Mouse (Mus musculus): ENCODE data around the gene Celf2. TPM values are rescaled to one million over a fixed set of nuclear protein-coding genes. Genes with fewer than 3 reads are reported as not detected.

Gene Celf2
- polyA plus RNA-seq, 1 experiment from 2014 or later: 12.3 TPM

DNA sequence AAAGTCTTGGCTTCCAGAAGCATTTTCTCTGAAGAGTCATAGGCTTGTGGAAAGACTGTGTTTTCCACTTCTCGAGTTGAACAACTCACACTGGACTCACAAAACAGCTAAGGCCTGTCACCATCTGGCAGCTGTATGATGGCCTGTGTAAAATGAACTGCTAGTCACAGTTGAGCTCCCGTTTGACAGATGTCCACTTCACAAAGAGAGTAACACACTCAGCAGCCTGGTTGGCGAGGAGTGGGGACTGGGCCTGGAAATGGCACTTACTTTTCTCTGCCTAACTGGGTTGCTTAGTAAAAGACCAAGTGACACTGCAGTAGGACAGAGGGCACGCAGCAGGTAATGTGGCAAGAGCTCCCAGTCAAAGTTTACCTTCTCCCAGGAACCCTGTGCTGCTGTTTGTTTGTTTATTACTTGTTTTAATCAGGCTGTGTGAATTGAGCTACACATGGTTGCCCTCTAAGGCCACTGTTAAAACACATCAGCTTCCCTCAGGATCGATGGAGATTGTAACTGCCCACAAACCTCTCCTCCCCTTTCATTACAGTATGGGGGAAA, 801.3 kb downstream of the Celf2 start:
- Histone ChIP-seq H3K4me1 (ENCODE audit: control insufficient read depth, insufficient read depth, low read length) (peaks cover 4% of the 10 kb centered on the region; the same call in 1 of the 2 replicates), H3K9ac (ENCODE audit: low read depth, low read length) (no peak overlapping the region), H3K36me3 (ENCODE audit: control insufficient read depth, insufficient read depth, low read length) (no peaks in the 10 kb centered on the region), H3K9me3 (ENCODE audit: control insufficient read depth, low read length) (no peaks in the 10 kb centered on the region), H3K27me3 (ENCODE audit: control insufficient read depth, insufficient read depth, low read length) (no peaks in the 10 kb centered on the region), H3K4me3 (ENCODE audit: low read length) (no peak overlapping the region), H3K4me2 (replicated peaks; ENCODE audit: low read depth, low read length) (no peak overlapping the region), H3K27ac (ENCODE audit: low read depth, low read length) (no peak overlapping the region)
- ATAC-seq (ENCODE audit: low FRiP score, low TSS enrichment): no peak
- WGBS: 38% methylated on average over 5 of the region's 5 CpGs

GRCm38 (mm10) chr2:6707276-6707675, 802.1 kb downstream of the Celf2 start:
- no peak overlapping the region for H3K27ac ChIP-seq (ENCODE audit: low read depth, low read length)
- 7% methylated on average over 2 of the region's 2 CpGs for WGBS

GRCm38 (mm10) chr2:6705929-6706739, 803.2 kb downstream of the Celf2 start:
- no peak for ATAC-seq (ENCODE audit: low FRiP score, low TSS enrichment)
- no peak overlapping the region for H3K27ac ChIP-seq (ENCODE audit: low read depth, low read length)
- no peaks in the 10 kb centered on the region for H3K9me3 ChIP-seq (ENCODE audit: control insufficient read depth, low read length)
- no peaks in the 10 kb centered on the region for H3K27me3 ChIP-seq (ENCODE audit: control insufficient read depth, insufficient read depth, low read length)
- 79% methylated on average over 11 of the region's 11 CpGs for WGBS
- H3K4me2 ChIP-seq (replicated peaks; ENCODE audit: low read depth, low read length): no peak overlapping the region
- no peaks in the 10 kb centered on the region for H3K36me3 ChIP-seq (ENCODE audit: control insufficient read depth, insufficient read depth, low read length)
- no peak overlapping the region for H3K4me3 ChIP-seq (ENCODE audit: low read length)
- no peak overlapping the region for H3K9ac ChIP-seq (ENCODE audit: low read depth, low read length)
- peaks cover 4% of the 10 kb centered on the region; the same call in 1 of the 2 replicates for H3K4me1 ChIP-seq (ENCODE audit: control insufficient read depth, insufficient read depth, low read length)

More at GRCm38 (mm10) chr2:6707276-6707675, 802.1 kb downstream of the Celf2 start:
- H3K9ac ChIP-seq (ENCODE audit: low read depth, low read length): no peak overlapping the region
- no peaks in the 10 kb centered on the region for H3K36me3 ChIP-seq (ENCODE audit: control insufficient read depth, insufficient read depth, low read length)
- H3K4me2 ChIP-seq (replicated peaks; ENCODE audit: low read depth, low read length): no peak overlapping the region
- H3K27me3 ChIP-seq (ENCODE audit: control insufficient read depth, insufficient read depth, low read length): no peaks in the 10 kb centered on the region
- no peak overlapping the region for H3K4me3 ChIP-seq (ENCODE audit: low read length)
- peaks cover 4% of the 10 kb centered on the region; the same call in 1 of the 2 replicates for H3K4me1 ChIP-seq (ENCODE audit: control insufficient read depth, insufficient read depth, low read length)
- H3K9me3 ChIP-seq (ENCODE audit: control insufficient read depth, low read length): no peaks in the 10 kb centered on the region
- ATAC-seq (ENCODE audit: low FRiP score, low TSS enrichment): no peak

DNA sequence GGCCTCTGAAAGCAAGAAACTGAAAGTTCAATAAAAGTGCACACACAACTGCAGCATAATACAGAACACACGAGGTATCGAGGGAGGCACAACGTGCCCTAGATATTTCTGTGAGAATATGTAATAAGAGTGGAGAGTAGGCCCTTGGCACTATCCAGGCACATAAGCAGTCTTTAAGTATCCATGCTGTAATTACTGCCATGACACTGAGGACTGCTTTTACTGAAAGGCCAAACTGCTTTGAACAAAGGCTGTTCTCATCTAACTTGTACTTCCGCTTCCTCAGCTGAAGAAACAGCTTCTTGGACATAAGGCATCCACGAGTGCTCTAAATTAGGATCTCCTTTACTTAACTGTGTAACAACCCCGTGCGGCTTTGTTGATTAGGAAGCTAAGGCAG, 803.9 kb downstream of the Celf2 start:
- no peak for ATAC-seq (ENCODE audit: low FRiP score, low TSS enrichment)
- WGBS: 74% methylated on average over 7 of the region's 7 CpGs
- Histone ChIP-seq H3K9me3 (ENCODE audit: control insufficient read depth, low read length) (no peaks in the 10 kb centered on the region), H3K36me3 (ENCODE audit: control insufficient read depth, insufficient read depth, low read length) (no peaks in the 10 kb centered on the region), H3K4me2 (replicated peaks; ENCODE audit: low read depth, low read length) (no peak overlapping the region), H3K9ac (ENCODE audit: low read depth, low read length) (no peak overlapping the region), H3K27ac (ENCODE audit: low read depth, low read length) (no peak overlapping the region), H3K4me3 (ENCODE audit: low read length) (no peak overlapping the region), H3K4me1 (ENCODE audit: control insufficient read depth, insufficient read depth, low read length) (peaks cover 4% of the 10 kb centered on the region; the same call in 1 of the 2 replicates), H3K27me3 (ENCODE audit: control insufficient read depth, insufficient read depth, low read length) (no peaks in the 10 kb centered on the region)

DNA sequence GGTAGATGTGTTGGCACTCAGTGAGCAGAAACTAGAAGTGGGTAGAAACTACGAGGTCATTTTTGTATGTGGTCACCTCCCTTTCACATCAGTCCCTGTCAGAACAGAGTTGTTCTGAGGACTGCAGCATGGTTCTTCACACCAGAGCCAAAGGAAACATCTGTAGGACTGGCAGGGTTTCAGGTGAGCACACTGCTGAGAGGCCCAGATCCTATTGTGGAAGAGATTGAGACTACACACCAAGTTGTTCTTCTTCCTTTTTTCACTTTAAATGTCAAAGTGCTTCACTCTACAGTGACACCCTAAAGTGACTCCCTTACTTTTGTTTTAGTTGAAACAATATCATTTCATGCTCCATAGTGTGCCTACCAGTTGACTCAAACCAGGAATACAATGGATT, 804.6 kb downstream of the Celf2 start:
- Histone ChIP-seq H3K9me3 (ENCODE audit: control insufficient read depth, low read length) (no peaks in the 10 kb centered on the region), H3K4me2 (replicated peaks; ENCODE audit: low read depth, low read length) (no peak overlapping the region), H3K4me3 (ENCODE audit: low read length) (no peak overlapping the region), H3K36me3 (ENCODE audit: control insufficient read depth, insufficient read depth, low read length) (no peaks in the 10 kb centered on the region), H3K9ac (ENCODE audit: low read depth, low read length) (no peak overlapping the region), H3K4me1 (ENCODE audit: control insufficient read depth, insufficient read depth, low read length) (peaks cover 4% of the 10 kb centered on the region; the same call in 1 of the 2 replicates), H3K27ac (ENCODE audit: low read depth, low read length) (no peak overlapping the region), H3K27me3 (ENCODE audit: control insufficient read depth, insufficient read depth, low read length) (no peaks in the 10 kb centered on the region)
- 74% methylated on average over 1 of the region's 1 CpGs for WGBS
- ATAC-seq (ENCODE audit: low FRiP score, low TSS enrichment): no peak

- Histone ChIP-seq H3K4me2 (replicated peaks; ENCODE audit: low read depth, low read length) (no peak overlapping the region), H3K27ac (ENCODE audit: low read depth, low read length) (no peak overlapping the region), H3K9ac (ENCODE audit: low read depth, low read length) (no peak overlapping the region), H3K4me1 (ENCODE audit: control insufficient read depth, insufficient read depth, low read length) (peaks cover 4% of the 10 kb centered on the region; the same call in 1 of the 2 replicates), H3K9me3 (ENCODE audit: control insufficient read depth, low read length) (no peaks in the 10 kb centered on the region), H3K4me3 (ENCODE audit: low read length) (no peak overlapping the region), H3K36me3 (ENCODE audit: control insufficient read depth, insufficient read depth, low read length) (no peaks in the 10 kb centered on the region), H3K27me3 (ENCODE audit: control insufficient read depth, insufficient read depth, low read length) (no peaks in the 10 kb centered on the region)
- no peak for ATAC-seq (ENCODE audit: low FRiP score, low TSS enrichment)
- WGBS: 88% methylated on average over 7 of the region's 7 CpGs
Observed at GRCm38 (mm10) chr2:6704342-6704741, 805.0 kb downstream of the Celf2 start.

DNA sequence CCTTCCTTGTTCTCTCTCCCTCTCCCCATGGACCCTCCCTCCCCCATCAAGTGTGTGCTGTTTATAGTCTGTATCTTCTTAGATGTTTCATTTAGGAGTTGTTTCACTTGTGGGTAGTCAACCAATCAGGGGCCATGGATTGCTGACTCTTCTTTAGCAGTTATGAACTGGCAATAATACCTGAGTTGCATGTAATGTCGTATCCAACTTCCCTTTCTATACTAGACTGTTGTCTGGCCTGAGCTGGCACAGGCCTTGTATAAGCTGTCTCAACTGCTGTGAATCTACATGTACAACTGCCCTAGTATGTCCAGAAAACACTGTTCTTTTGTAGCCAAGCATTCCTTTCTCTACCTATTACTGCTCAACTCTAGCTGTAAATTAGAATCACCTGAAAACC, 813.0 kb downstream of the Celf2 start:
- H3K9me3 ChIP-seq (ENCODE audit: control insufficient read depth, low read length): no peaks in the 10 kb centered on the region
- 90% methylated on average over 1 of the region's 1 CpGs for WGBS
- no peak overlapping the region for H3K9ac ChIP-seq (ENCODE audit: low read depth, low read length)
- H3K27me3 ChIP-seq (ENCODE audit: control insufficient read depth, insufficient read depth, low read length): no peaks in the 10 kb centered on the region
- no peaks in the 10 kb centered on the region for H3K36me3 ChIP-seq (ENCODE audit: control insufficient read depth, insufficient read depth, low read length)
- H3K27ac ChIP-seq (ENCODE audit: low read depth, low read length): no peak overlapping the region
- ATAC-seq (ENCODE audit: low FRiP score, low TSS enrichment): no peak
- no peak overlapping the region for H3K4me2 ChIP-seq (replicated peaks; ENCODE audit: low read depth, low read length)
- H3K4me1 ChIP-seq (ENCODE audit: control insufficient read depth, insufficient read depth, low read length): no peaks in the 10 kb centered on the region
- no peak overlapping the region for H3K4me3 ChIP-seq (ENCODE audit: low read length)

DNA sequence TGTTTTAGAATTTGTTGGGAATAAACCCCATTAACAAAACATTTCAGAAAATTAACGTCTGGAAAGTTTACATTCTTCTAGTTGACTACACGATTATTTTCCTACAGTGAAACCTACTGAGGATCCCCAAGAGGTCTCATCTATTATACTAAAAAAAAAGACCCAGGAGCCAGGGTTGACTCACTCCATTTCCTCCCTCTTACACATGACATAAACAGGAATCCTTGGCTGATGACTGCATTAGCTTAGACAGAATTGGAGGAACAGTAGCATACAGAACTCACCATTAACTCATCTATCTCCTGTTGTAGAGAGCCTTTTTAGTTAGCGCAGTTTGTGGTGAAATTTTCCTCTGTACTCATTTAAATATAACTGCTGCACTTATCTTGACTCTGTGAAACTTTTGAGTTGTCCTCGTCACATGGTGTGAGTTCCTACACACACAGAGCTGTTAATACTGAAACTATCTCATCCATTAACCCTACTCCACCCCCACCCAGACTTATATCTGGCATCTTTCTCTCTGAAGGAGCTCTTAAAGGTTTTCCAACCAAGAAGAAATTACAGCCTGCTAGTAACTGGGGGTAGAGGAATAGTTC, 813.9 kb downstream of the Celf2 start:
- no peak for ATAC-seq (ENCODE audit: low FRiP score, low TSS enrichment)
- Histone ChIP-seq H3K4me3 (ENCODE audit: low read length) (no peak overlapping the region), H3K36me3 (ENCODE audit: control insufficient read depth, insufficient read depth, low read length) (no peaks in the 10 kb centered on the region), H3K9ac (ENCODE audit: low read depth, low read length) (no peak overlapping the region), H3K4me1 (ENCODE audit: control insufficient read depth, insufficient read depth, low read length) (no peaks in the 10 kb centered on the region), H3K27ac (ENCODE audit: low read depth, low read length) (no peak overlapping the region), H3K27me3 (ENCODE audit: control insufficient read depth, insufficient read depth, low read length) (no peaks in the 10 kb centered on the region), H3K9me3 (ENCODE audit: control insufficient read depth, low read length) (no peaks in the 10 kb centered on the region), H3K4me2 (replicated peaks; ENCODE audit: low read depth, low read length) (no peak overlapping the region)
- WGBS: 74% methylated on average over 4 of the region's 4 CpGs

GRCm38 (mm10) chr2:6689689-6690088, 819.7 kb downstream of the Celf2 start:
- Histone ChIP-seq H3K9ac (ENCODE audit: low read depth, low read length) (no peak overlapping the region), H3K4me2 (replicated peaks; ENCODE audit: low read depth, low read length) (no peak overlapping the region), H3K9me3 (ENCODE audit: control insufficient read depth, low read length) (no peaks in the 10 kb centered on the region), H3K36me3 (ENCODE audit: control insufficient read depth, insufficient read depth, low read length) (no peaks in the 10 kb centered on the region), H3K27me3 (ENCODE audit: control insufficient read depth, insufficient read depth, low read length) (no peaks in the 10 kb centered on the region), H3K4me3 (ENCODE audit: low read length) (no peak overlapping the region), H3K4me1 (ENCODE audit: control insufficient read depth, insufficient read depth, low read length) (no peaks in the 10 kb centered on the region), H3K27ac (ENCODE audit: low read depth, low read length) (no peak overlapping the region)
- no peak for ATAC-seq (ENCODE audit: low FRiP score, low TSS enrichment)
- 86% methylated on average over 2 of the region's 2 CpGs for WGBS

Data from kidney, embryonic 14.5 days (tissue).